Mouse (Mus musculus) testis, adult 2 months (tissue): ENCODE results near the gene Cdh6. TPM values are rescaled to one million over a fixed set of nuclear protein-coding genes. Genes with fewer than 3 reads are reported as not detected.
A peak's percentile ranks its signal among the peaks of the same experiment; 100 is the strongest.

Source experiments
- H3K27ac ChIP-seq: fragments of 200-500 bp; 2 replicates; pipeline ENCODE4 v1.5.1; 2012; ENCODE audit warnings: low read depth, low read length; ENCODE audit not compliant: control insufficient read depth, insufficient read depth
- H3K27me3 ChIP-seq: fragments of 200-500 bp; 2 replicates; pipeline ENCODE4 v1.6.1; 2012; ENCODE audit warnings: mild to moderate bottlenecking, low read length, moderate library complexity; ENCODE audit not compliant: control insufficient read depth, insufficient read depth
- H3K36me3 ChIP-seq: fragments of 200-500 bp; 2 replicates; pipeline ENCODE4 v1.6.1; 2012; ENCODE audit warnings: mild to moderate bottlenecking, low read length; ENCODE audit not compliant: control insufficient read depth, insufficient read depth
- H3K4me1 ChIP-seq: fragments of 200-500 bp; 2 replicates; pipeline ENCODE4 v1.6.1; 2012; ENCODE audit warnings: low read length; ENCODE audit not compliant: control insufficient read depth, insufficient read depth
- H3K4me3 ChIP-seq: fragments of 200-500 bp; 2 replicates; pipeline ENCODE4 v1.5.1; 2012; ENCODE audit warnings: low read depth, mild to moderate bottlenecking, low read length, moderate library complexity, mixed read lengths; ENCODE audit not compliant: control insufficient read depth
- CTCF ChIP-seq: fragments of 200-500 bp; IDR thresholded peaks from 2 replicates; pipeline ENCODE4 v1.5.1; 2012; ENCODE audit warnings: low read depth, mild to moderate bottlenecking, inconsistent platforms, low read length, moderate library complexity; ENCODE audit not compliant: control insufficient read depth, insufficient read depth, insufficient replicate concordance
- POLR2A ChIP-seq: fragments of 200-500 bp; IDR thresholded peaks from 2 replicates; pipeline ENCODE4 v1.6.1; 2012; ENCODE audit warnings: low read depth, mild to moderate bottlenecking, inconsistent platforms, low read length, moderate library complexity; ENCODE audit not compliant: control insufficient read depth
- polyA plus RNA-seq: library from polyadenylated mRNA; depleted of rRNA; stranded (reverse); fragments of >200 nt; gene quantifications from 2 replicates; pipeline ENCODE4 v1.2.3, GENCODE M21; 2012; rRNA removed

The Cdh6 gene
- polyA plus RNA-seq: 0.01 and 0.06 TPM in 2 replicates

GRCm38 (mm10) chr15:13173071-13173778, at the start of gene Cdh6:
Cdh6 (minus strand) TSS chr15:13173675.
- Histone ChIP-seq H3K27ac (no peak within 1 kb of the TSS), H3K27me3 (peaks cover 3% of the 10 kb centered on the region; the same call in 1 of the 2 replicates)
- TF ChIP-seq POLR2A: no peak
- no peak for TF ChIP-seq CTCF

DNA sequence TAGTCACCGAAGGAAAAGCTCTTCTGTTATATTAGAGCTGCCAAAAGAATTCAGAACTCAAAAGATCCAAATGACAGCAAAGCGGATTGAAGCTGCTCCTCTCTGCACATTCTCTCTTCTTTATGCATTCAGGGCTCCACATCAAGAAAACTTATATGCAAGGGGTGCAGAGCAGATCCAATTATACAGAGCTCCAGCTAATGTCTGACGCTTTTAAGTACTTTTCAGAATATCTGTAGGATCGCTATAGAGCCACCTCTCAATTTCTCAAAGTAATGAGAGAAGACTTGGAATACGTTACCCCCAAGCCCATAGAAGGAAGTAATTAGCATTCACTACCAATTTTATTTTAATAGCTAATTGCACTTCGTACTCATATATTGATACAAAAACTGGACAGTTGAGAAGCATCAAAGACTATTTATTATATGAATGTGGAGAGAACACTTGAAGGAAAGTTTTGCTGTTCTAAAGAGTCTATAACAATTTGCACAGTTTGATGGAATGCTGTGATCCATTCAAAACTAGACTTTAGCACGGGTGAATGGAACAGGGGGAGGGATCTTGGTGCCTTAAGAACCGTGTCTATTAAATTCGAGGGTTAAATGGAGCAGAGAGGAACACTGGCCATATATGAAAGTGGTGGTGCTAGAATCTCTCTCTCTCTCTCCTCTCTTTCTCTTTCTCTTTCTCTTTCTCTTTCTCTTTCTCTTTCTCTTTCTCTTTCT, 46.4 kb upstream of the Cdh6 start:
- TF ChIP-seq CTCF (no peak), POLR2A (no peak)

More at GRCm38 (mm10) chr15:13173071-13173778, at the start of gene Cdh6:
- Histone ChIP-seq H3K4me1 (peaks cover 17% of the 10 kb centered on the region), H3K36me3 (no peaks in the 10 kb centered on the region), H3K4me3 (peak within 1 kb of the TSS; percentile 38)

DNA sequence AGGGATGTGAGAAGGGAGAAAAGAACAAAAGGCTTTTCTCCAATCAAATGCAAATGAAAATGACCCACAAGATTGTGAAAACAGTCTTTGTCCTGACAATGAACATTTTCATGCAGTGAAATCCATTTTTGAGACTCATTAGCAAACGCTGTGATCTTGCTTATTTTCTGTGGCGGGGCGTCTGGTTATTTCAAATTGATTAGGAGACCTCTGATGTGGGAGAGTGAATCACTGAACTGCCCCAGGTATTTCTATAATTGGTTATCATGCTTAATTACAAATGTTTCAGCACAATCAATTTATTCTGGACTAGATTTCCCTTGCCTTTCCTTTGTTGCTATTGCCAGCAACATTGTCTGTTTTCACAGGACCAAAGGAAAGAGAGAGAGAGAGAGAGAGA, 44.3 kb upstream of the Cdh6 start:
- no peak overlapping the region for H3K27ac ChIP-seq
- no peaks in the 10 kb centered on the region for H3K36me3 ChIP-seq
- no peaks in the 10 kb centered on the region for H3K4me1 ChIP-seq
- TF ChIP-seq CTCF: no peak
- TF ChIP-seq POLR2A: no peak
- no peaks in the 10 kb centered on the region for H3K27me3 ChIP-seq
- no peak overlapping the region for H3K4me3 ChIP-seq

More for the DNA sequence above, 46.4 kb upstream of the Cdh6 start:
- Histone ChIP-seq H3K27ac (no peak overlapping the region), H3K36me3 (no peaks in the 10 kb centered on the region), H3K27me3 (no peaks in the 10 kb centered on the region), H3K4me1 (no peaks in the 10 kb centered on the region), H3K4me3 (no peak overlapping the region)

- H3K4me1 ChIP-seq: no peaks in the 10 kb centered on the region
- H3K27ac ChIP-seq: no peak overlapping the region
- H3K4me3 ChIP-seq: no peak overlapping the region
- TF ChIP-seq POLR2A: no peak
- no peak for TF ChIP-seq CTCF
- H3K36me3 ChIP-seq: no peaks in the 10 kb centered on the region
- H3K27me3 ChIP-seq: no peaks in the 10 kb centered on the region
Observed at GRCm38 (mm10) chr15:13217161-13217560, 43.7 kb upstream of the Cdh6 start.

GRCm38 (mm10) chr15:13212956-13213355, 39.5 kb upstream of the Cdh6 start:
- no peak for TF ChIP-seq POLR2A
- TF ChIP-seq CTCF: no peak
- H3K36me3 ChIP-seq: no peaks in the 10 kb centered on the region
- H3K27me3 ChIP-seq: no peaks in the 10 kb centered on the region
- no peaks in the 10 kb centered on the region for H3K4me1 ChIP-seq
- no peak overlapping the region for H3K27ac ChIP-seq
- no peak overlapping the region for H3K4me3 ChIP-seq

- Histone ChIP-seq H3K27ac (no peak overlapping the region), H3K4me3 (no peak overlapping the region), H3K36me3 (no peaks in the 10 kb centered on the region), H3K27me3 (no peaks in the 10 kb centered on the region), H3K4me1 (no peaks in the 10 kb centered on the region)
- TF ChIP-seq CTCF (no peak), POLR2A (no peak)
Observed at GRCm38 (mm10) chr15:13212027-13212685, 38.7 kb upstream of the Cdh6 start.

DNA sequence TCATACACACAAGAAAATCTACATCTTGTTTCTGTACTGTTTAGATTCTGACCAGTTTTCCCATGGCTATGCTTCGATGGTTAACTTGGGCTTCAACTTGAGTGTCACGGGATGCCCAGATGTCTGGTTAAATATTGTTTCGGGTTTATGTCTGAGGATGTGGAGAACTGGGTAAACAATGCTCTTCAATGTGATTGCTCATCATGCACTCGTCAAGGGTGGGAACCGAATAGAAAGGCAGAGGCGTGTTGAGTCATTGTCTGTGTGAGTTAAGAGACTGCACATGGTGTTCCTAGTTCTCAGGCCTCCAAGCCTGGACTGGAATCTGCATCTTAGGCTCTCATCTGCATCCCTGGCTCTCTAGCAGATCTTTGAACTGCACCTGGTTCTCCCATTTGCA, 36.7 kb upstream of the Cdh6 start:
- Histone ChIP-seq H3K4me3 (no peak overlapping the region), H3K4me1 (no peaks in the 10 kb centered on the region)
- no peak for TF ChIP-seq POLR2A
- no peak for TF ChIP-seq CTCF

More for the DNA sequence above, 36.7 kb upstream of the Cdh6 start:
- Histone ChIP-seq H3K27ac (no peak overlapping the region), H3K36me3 (no peaks in the 10 kb centered on the region), H3K27me3 (no peaks in the 10 kb centered on the region)
